In genomic region chr16:71643223-71643622, GRCm38 (mm10) we compare ENCODE assay signal across 22 mouse cellular contexts.
DNase-seq lines count a peak whose midpoint lies in the region; ATAC-seq and TF ChIP-seq lines count a peak whose summit lies in the region.
"Had no signal": no experiment of that assay in that cellular context is flagged by ENCODE, and none has a peak within 500 bp of the region (broad histone marks: within the 10 kb centered on the region; RNA-seq: fewer than 3 reads in every experiment).

No protein-coding gene starts in this region.

- no peaks in the 10 kb centered on the region for H3K4me1 ChIP-seq in lung, embryonic 14.5 days (ENCODE audit: insufficient read depth)
- H3K4me1 ChIP-seq in forebrain, embryonic 12.5 days: 0 out of 2 replicates have a peak, but pooled peaks cover 4% of the 10 kb centered on the region
- H3K4me1 ChIP-seq in kidney, embryonic 15.5 days: no peaks in the 10 kb centered on the region
- H3K4me1 ChIP-seq: limb, embryonic 15.5 days; neural tube, embryonic 15.5 days had no signal

- no peaks in the 10 kb centered on the region for H3K36me3 ChIP-seq in lung, embryonic 14.5 days (ENCODE audit: insufficient read depth)
- H3K36me3 ChIP-seq in forebrain, embryonic 12.5 days (replicated peaks): no peaks in the 10 kb centered on the region
- H3K36me3 ChIP-seq in kidney, embryonic 15.5 days: no peaks in the 10 kb centered on the region
- H3K36me3 ChIP-seq: limb, embryonic 15.5 days; neural tube, embryonic 15.5 days had no signal

- TF ChIP-seq CTCF in lung, embryonic 14.5 days (IDR thresholded peaks at IDR 0.05; ENCODE audit: low read depth): no peak

- H3K9me3 ChIP-seq in lung, embryonic 14.5 days (ENCODE audit: low read depth, low read length): no peaks in the 10 kb centered on the region
- no peaks in the 10 kb centered on the region for H3K9me3 ChIP-seq in forebrain, embryonic 12.5 days
- H3K9me3 ChIP-seq in kidney, embryonic 15.5 days (replicated peaks): no peaks in the 10 kb centered on the region
- H3K9me3 ChIP-seq: limb, embryonic 15.5 days; neural tube, embryonic 15.5 days had no signal

- no peak for ATAC-seq in lung, embryonic 14.5 days (ENCODE audit: insufficient read depth)
- peak; percentile 69; the same call in 1 of the 2 replicates for ATAC-seq in forebrain, embryonic 12.5 days (ENCODE audit: low FRiP score)
- ATAC-seq in kidney, embryonic 15.5 days (replicated peaks; ENCODE audit: low FRiP score): no peak
- ATAC-seq: liver, postnatal 0 days had no signal

- no peak overlapping the region for H3K4me2 ChIP-seq in lung, embryonic 14.5 days
- H3K4me2 ChIP-seq in forebrain, embryonic 12.5 days: no peak overlapping the region
- no peak overlapping the region for H3K4me2 ChIP-seq in kidney, embryonic 15.5 days
- H3K4me2 ChIP-seq: limb, embryonic 15.5 days; midbrain, embryonic 11.5 days; neural tube, embryonic 15.5 days had no signal

- intact Hi-C loops in heart, postnatal 25 days (cut with DNase I): no loop called here

- no peaks in the 10 kb centered on the region for H3K27me3 ChIP-seq in lung, embryonic 14.5 days (ENCODE audit: insufficient read depth, low read length)
- no peaks in the 10 kb centered on the region for H3K27me3 ChIP-seq in forebrain, embryonic 12.5 days
- no peaks in the 10 kb centered on the region for H3K27me3 ChIP-seq in kidney, embryonic 15.5 days
- H3K27me3 ChIP-seq: limb, embryonic 15.5 days; neural tube, embryonic 15.5 days had no signal

- no peak overlapping the region for H3K27ac ChIP-seq in lung, embryonic 14.5 days (ENCODE audit: low read depth)
- H3K27ac ChIP-seq in forebrain, embryonic 12.5 days: no peak overlapping the region
- H3K27ac ChIP-seq in kidney, embryonic 15.5 days: no peak overlapping the region
- H3K27ac ChIP-seq: limb, embryonic 15.5 days; neural tube, embryonic 15.5 days had no signal

- H3K9ac ChIP-seq in lung, embryonic 14.5 days: no peak overlapping the region
- H3K9ac ChIP-seq in forebrain, embryonic 12.5 days: no peak overlapping the region
- no peak overlapping the region for H3K9ac ChIP-seq in kidney, embryonic 15.5 days
- H3K9ac ChIP-seq: limb, embryonic 15.5 days; liver, postnatal 0 days; neural tube, embryonic 15.5 days had no signal

- H3K4me3 ChIP-seq in lung, embryonic 14.5 days (ENCODE audit: low read depth, low read length): no peak overlapping the region
- no peak overlapping the region for H3K4me3 ChIP-seq in forebrain, embryonic 12.5 days (replicated peaks)
- H3K4me3 ChIP-seq in kidney, embryonic 15.5 days (replicated peaks): no peak overlapping the region
- H3K4me3 ChIP-seq: limb, embryonic 15.5 days; myocyte; neural tube, embryonic 15.5 days had no signal

- peak; percentile 3 for DNase-seq in heart, postnatal 4 days
- DNase-seq in heart, postnatal 25 days (ENCODE audit: low spot score): no peak
- peak; percentile 54 for DNase-seq in lung, embryonic 14.5 days
- no peak for DNase-seq in lung, postnatal 10 days
- peak; percentile 2 for DNase-seq in layer of hippocampus, adult 9-10 months (ENCODE audit: low spot score)
- DNase-seq: adrenal gland, adult 8-10 months; B cell, adult 2 months; cerebellum, adult 2 months; embryo, embryonic 11 days; gastrocnemius, postnatal 25 days; kidney, adult 18-20 months; kidney, postnatal 36 days; liver, postnatal 0 days; lung, postnatal 36 days; spleen, adult 18-20 months; thymus, adult 18-20 months had no signal

- WGBS in lung, embryonic 14.5 days: 47% methylated on average over 6 of the region's 6 CpGs
- 31% methylated on average over 6 of the region's 6 CpGs for WGBS in forebrain, embryonic 12.5 days
- WGBS in kidney, embryonic 15.5 days: 85% methylated on average over 6 of the region's 6 CpGs

Comparison
In these comparisons a context has a peak if more than half of its experiments do, and no peak if none do; other contexts are left out.
1. DNase-seq: peak in heart, postnatal 4 days (single experiment), lung, embryonic 14.5 days (single experiment) and layer of hippocampus, adult 9-10 months (single experiment); none in heart, postnatal 25 days (single experiment) and lung, postnatal 10 days (single experiment).